Mouse (Mus musculus) MEL (cell line): ENCODE results near the gene Zcchc3. TPM values are rescaled to one million over a fixed set of nuclear protein-coding genes. Genes with fewer than 3 reads are reported as not detected.

ENCODE experiments used
- DNase-seq: peaks from one replicate; pipeline ENCODE4 v3.0.0; 2011; ENCODE audit warnings: low read depth, low spot score
- H3K27ac ChIP-seq: 2 replicates; pipeline ENCODE4 v1.5.1; 2012; ENCODE audit warnings: low read depth, mild to moderate bottlenecking, control low read depth, low read length, moderate library complexity; ENCODE audit not compliant: control insufficient read depth
- H3K27me3 ChIP-seq, 2 experiments: fragments of 150-350 bp in 1 of 2; sonication (generic) in 1 of 2; 2 replicates each; pipeline ENCODE4 v1.6.1; 2012; ENCODE audit warnings: low read length in 2 of 2, mild to moderate bottlenecking in 2 of 2, improper control_type of control experiment in 1 of 2, moderate library complexity in 1 of 2; ENCODE audit not compliant: insufficient read depth in 2 of 2, control insufficient read depth in 1 of 2
- H3K36me3 ChIP-seq, 2 experiments: 2 replicates each; pipeline ENCODE4 v1.6.1; 2012 to 2014; ENCODE audit warnings: low read length in 2 of 2, improper control_type of control experiment in 1 of 2, inconsistent platforms in 1 of 2, mild to moderate bottlenecking in 1 of 2; ENCODE audit not compliant: insufficient read depth in 2 of 2, control insufficient read depth in 1 of 2
- H3K4me1 ChIP-seq, 2 experiments: fragments of 150-350 bp in 1 of 2; sonication (generic) in 1 of 2; 2 replicates each; pipeline ENCODE4 v1.6.1; 2012; ENCODE audit warnings: low read length in 2 of 2, improper control_type of control experiment in 1 of 2, mild to moderate bottlenecking in 1 of 2; ENCODE audit not compliant: insufficient read depth in 2 of 2, control insufficient read depth in 1 of 2
- H3K4me3 ChIP-seq, 2 experiments: fragments of 150-350 bp in 1 of 2; sonication (generic) in 1 of 2; 2 replicates each; pipeline ENCODE4 v1.5.1; 2012; ENCODE audit warnings: low read depth in 2 of 2, low read length in 2 of 2, mild to moderate bottlenecking in 2 of 2, moderate library complexity in 2 of 2, control low read depth in 1 of 2, improper control_type of control experiment in 1 of 2; ENCODE audit not compliant: control insufficient read depth in 1 of 2, insufficient read depth in 1 of 2
- H3K79me2 ChIP-seq: 2 replicates; pipeline ENCODE4 v1.6.1; 2012; ENCODE audit warnings: mild to moderate bottlenecking, low read length, moderate library complexity; ENCODE audit not compliant: control insufficient read depth, poor library complexity, insufficient read depth
- H3K9ac ChIP-seq: 2 replicates; pipeline ENCODE4 v1.6.1; 2012; ENCODE audit warnings: low read depth, mild to moderate bottlenecking, control low read depth, low read length, moderate library complexity; ENCODE audit not compliant: control insufficient read depth, poor library complexity, severe bottlenecking
- H3K9me3 ChIP-seq: fragments of 150-350 bp; sonication (generic); replicated peaks from 2 replicates; pipeline ENCODE4 v1.6.1; 2012; ENCODE audit warnings: mild to moderate bottlenecking, low read length, improper control_type of control experiment, moderate library complexity; ENCODE audit not compliant: insufficient read depth
- CHD1 ChIP-seq: IDR thresholded peaks from 2 replicates; pipeline ENCODE4 v1.6.1; 2012; ENCODE audit warnings: low read depth, mild to moderate bottlenecking, inconsistent platforms, low read length, improper control_type of control experiment
- CHD2 ChIP-seq: IDR thresholded peaks from 2 replicates; pipeline ENCODE4 v1.6.1; 2011; ENCODE audit warnings: low read length, improper control_type of control experiment
- E2F4 ChIP-seq: IDR thresholded peaks from 2 replicates; pipeline ENCODE4 v1.6.1; 2011; ENCODE audit warnings: low read depth, low read length, improper control_type of control experiment, borderline replicate concordance
- EP300 ChIP-seq, 2 experiments: IDR thresholded peaks; 2 replicates each; pipeline ENCODE4 v1.6.1; 2011; ENCODE audit warnings: improper control_type of control experiment in 2 of 2, low read length in 2 of 2, low read depth in 1 of 2, mild to moderate bottlenecking in 1 of 2
- ETS1 ChIP-seq: IDR thresholded peaks from 2 replicates; pipeline ENCODE4 v1.6.1; 2012; ENCODE audit warnings: low read depth, mild to moderate bottlenecking, inconsistent platforms, low read length, improper control_type of control experiment, moderate library complexity
- GABPA ChIP-seq: IDR thresholded peaks from 2 replicates; pipeline ENCODE4 v1.6.1; 2012; ENCODE audit warnings: low read depth, mild to moderate bottlenecking, inconsistent platforms, low read length, improper control_type of control experiment, moderate library complexity
- GATA1 ChIP-seq: IDR thresholded peaks from 2 replicates; pipeline ENCODE4 v1.6.1; 2011; ENCODE audit warnings: low read depth, low read length, improper control_type of control experiment
- HCFC1 ChIP-seq: IDR thresholded peaks from 2 replicates; pipeline ENCODE4 v1.6.1; 2012; ENCODE audit warnings: low read depth, mild to moderate bottlenecking, inconsistent platforms, low read length, improper control_type of control experiment, moderate library complexity
- JUND ChIP-seq: IDR thresholded peaks from 2 replicates; pipeline ENCODE4 v1.6.1; 2011; ENCODE audit warnings: low read depth, mild to moderate bottlenecking, improper control_type of control experiment, low read length
- KAT2A ChIP-seq: conservative IDR thresholded peaks from 2 replicates; pipeline ENCODE4 v1.6.1; 2012; ENCODE audit warnings: low read depth, low read length, improper control_type of control experiment, inconsistent platforms
- MAFK ChIP-seq: IDR thresholded peaks from 2 replicates; pipeline ENCODE4 v1.6.1; 2011; ENCODE audit warnings: low read depth, mild to moderate bottlenecking, low read length, improper control_type of control experiment, borderline replicate concordance
- MAZ ChIP-seq: IDR thresholded peaks from 2 replicates; pipeline ENCODE4 v1.6.1; 2012; ENCODE audit warnings: low read depth, mild to moderate bottlenecking, inconsistent platforms, low read length, improper control_type of control experiment
- MEF2A ChIP-seq: IDR thresholded peaks from 2 replicates; pipeline ENCODE4 v1.6.1; 2014; ENCODE audit warnings: low read depth, mild to moderate bottlenecking, inconsistent platforms, low read length, improper control_type of control experiment; ENCODE audit not compliant: poor library complexity, insufficient replicate concordance, severe bottlenecking; ENCODE audit errors: extremely low read depth
- MXI1 ChIP-seq: IDR thresholded peaks from 2 replicates; pipeline ENCODE4 v1.6.1; 2011; ENCODE audit warnings: mild to moderate bottlenecking, low read depth, low read length, improper control_type of control experiment
- MYB ChIP-seq: IDR thresholded peaks from 2 replicates; pipeline ENCODE4 v1.6.1; 2011; ENCODE audit warnings: mild to moderate bottlenecking, low read depth, low read length, improper control_type of control experiment
- MYC ChIP-seq: IDR thresholded peaks from 2 replicates; pipeline ENCODE4 v1.6.1; 2011; ENCODE audit warnings: low read depth, mild to moderate bottlenecking, low read length, improper control_type of control experiment, moderate library complexity
- NELFE ChIP-seq: IDR thresholded peaks from 2 replicates; pipeline ENCODE4 v1.6.1; 2011; ENCODE audit warnings: low read depth, low read length, improper control_type of control experiment
- POLR2A ChIP-seq, 2 experiments: IDR thresholded peaks; 2 replicates each; pipeline ENCODE4 v1.6.1; 2011 to 2012; ENCODE audit warnings: low read length in 2 of 2, mild to moderate bottlenecking in 2 of 2, control low read depth in 1 of 2, improper control_type of control experiment in 1 of 2, low read depth in 1 of 2, moderate library complexity in 1 of 2; ENCODE audit not compliant: control insufficient read depth in 1 of 2, insufficient read depth in 1 of 2, poor library complexity in 1 of 2
- POLR2AphosphoS2 ChIP-seq: IDR thresholded peaks from 2 replicates; pipeline ENCODE4 v1.6.1; 2011; ENCODE audit warnings: low read length, improper control_type of control experiment
- POLR2AphosphoS5 ChIP-seq: IDR thresholded peaks from 2 replicates; pipeline ENCODE4 v1.6.1; 2012; ENCODE audit warnings: low read depth, borderline replicate concordance, mild to moderate bottlenecking, inconsistent platforms, low read length, moderate library complexity, mixed read lengths
- RAD21 ChIP-seq: IDR thresholded peaks from 2 replicates; pipeline ENCODE4 v1.6.1; 2011; ENCODE audit warnings: mild to moderate bottlenecking, low read depth, low read length, improper control_type of control experiment
- RCOR1 ChIP-seq: IDR thresholded peaks from 2 replicates; pipeline ENCODE4 v1.6.1; 2012; ENCODE audit warnings: low read depth, mild to moderate bottlenecking, inconsistent platforms, low read length, improper control_type of control experiment
- TAL1 ChIP-seq: IDR thresholded peaks from 2 replicates; pipeline ENCODE4 v1.6.1; 2012; ENCODE audit warnings: mild to moderate bottlenecking, inconsistent platforms, low read length, moderate library complexity, mixed read lengths
- TBP ChIP-seq: IDR thresholded peaks from 2 replicates; pipeline ENCODE4 v1.8.0; 2011; ENCODE audit warnings: low read depth, low read length, improper control_type of control experiment
- TCF12 ChIP-seq: IDR thresholded peaks from 2 replicates; pipeline ENCODE4 v1.6.1; 2014; ENCODE audit warnings: low read depth, mild to moderate bottlenecking, inconsistent platforms, low read length, improper control_type of control experiment, moderate library complexity
- UBTF ChIP-seq: IDR thresholded peaks from 2 replicates; pipeline ENCODE4 v1.6.1; 2012; ENCODE audit warnings: low read depth, mild to moderate bottlenecking, inconsistent platforms, low read length, improper control_type of control experiment, moderate library complexity, borderline replicate concordance; ENCODE audit not compliant: insufficient read depth
- USF1 ChIP-seq: IDR thresholded peaks from 2 replicates; pipeline ENCODE4 v1.6.1; 2014; ENCODE audit warnings: low read depth, mild to moderate bottlenecking, inconsistent platforms, low read length, improper control_type of control experiment, moderate library complexity
- USF2 ChIP-seq, 2 experiments: IDR thresholded peaks; 2 replicates each; pipeline ENCODE4 v1.6.1; 2011 to 2012; ENCODE audit warnings: improper control_type of control experiment in 2 of 2, low read length in 2 of 2, borderline replicate concordance in 1 of 2, inconsistent platforms in 1 of 2, low read depth in 1 of 2, mild to moderate bottlenecking in 1 of 2; ENCODE audit not compliant: insufficient read depth in 1 of 2
- ZC3H11A ChIP-seq: IDR thresholded peaks from 2 replicates; pipeline ENCODE4 v1.6.1; 2012; ENCODE audit warnings: low read depth, mild to moderate bottlenecking, inconsistent platforms, low read length, improper control_type of control experiment
- ZKSCAN1 ChIP-seq: IDR thresholded peaks from 2 replicates; pipeline ENCODE4 v1.6.1; 2012; ENCODE audit warnings: low read depth, mild to moderate bottlenecking, inconsistent platforms, low read length, improper control_type of control experiment, moderate library complexity
- ZMIZ1 ChIP-seq: IDR thresholded peaks from 2 replicates; pipeline ENCODE4 v1.6.1; 2012; ENCODE audit warnings: low read depth, mild to moderate bottlenecking, inconsistent platforms, low read length, improper control_type of control experiment, moderate library complexity
- ZNF384 ChIP-seq: IDR thresholded peaks from 2 replicates; pipeline ENCODE4 v1.6.1; 2012; ENCODE audit warnings: low read depth, mild to moderate bottlenecking, inconsistent platforms, low read length, improper control_type of control experiment
- polyA plus RNA-seq, 2 experiments: library from polyadenylated mRNA; stranded (reverse) in 1 of 2; unstranded in 1 of 2; fragments of >175 nt in 1 of 2; fragments of >200 nt in 1 of 2; gene quantifications; 2 replicates each; pipeline versions ENCODE4 v1.2.1 to v1.2.4; 2012; ENCODE audit warnings: low replicate concordance in 2 of 2, low read depth in 1 of 2; ENCODE audit not compliant: insufficient read length in 2 of 2, insufficient read depth in 1 of 2, missing spikeins in 1 of 2
- total RNA-seq: library from RNA; depleted of rRNA; stranded (reverse); fragments of 300-350 nt; gene quantifications from 2 replicates; pipeline ENCODE4 v1.2.3, GENCODE M21; 2012

The Zcchc3 gene
- total and polyA plus RNA-seq, 3 experiments: 5.7 to 12.1 TPM; not detected in 1

- H3K4me3 ChIP-seq: peak overlapping the region; percentile 58 to 66
- peak overlapping the region; percentile 42 for H3K9ac ChIP-seq
- peaks cover 0 to 18% of the 10 kb centered on the region in 2 experiments; a peak in 3 of 4 replicates for H3K4me1 ChIP-seq
- no peak overlapping the region for H3K27ac ChIP-seq
- TF ChIP-seq ETS1: 0 out of 2 replicates have a peak, but pooled peaks have one; percentile 18
- peak; percentile 53 for TF ChIP-seq GATA1
- TF ChIP-seq ZMIZ1: no peak
- TF ChIP-seq POLR2A (IDR thresholded peaks at IDR 0.05; ENCODE audit: control insufficient read depth in 1 of 2, insufficient read depth in 1 of 2, low read depth in 1 of 2, low read length in 2 of 2, poor library complexity in 1 of 2): no peak; a peak in 1 of 4 replicates
- no peak for TF ChIP-seq MXI1
- no peak for TF ChIP-seq E2F4
- no peak for TF ChIP-seq HCFC1
- TF ChIP-seq ZC3H11A: no peak
- TF ChIP-seq RCOR1: no peak
- TF ChIP-seq POLR2AphosphoS5: no peak
- TF ChIP-seq EP300 (IDR thresholded peaks at IDR 0.05; ENCODE audit: low read depth in 1 of 2, low read length in 2 of 2): peak in 1 of 2 experiments; percentile 27; a peak in 1 of 4 replicates
- no peak for TF ChIP-seq RAD21
- TF ChIP-seq GABPA: no peak
- TF ChIP-seq MAFK: no peak
- no peak for TF ChIP-seq ZKSCAN1
- no peak for TF ChIP-seq KAT2A
- no peak for TF ChIP-seq TCF12
- no peak for TF ChIP-seq MEF2A
- no peak for TF ChIP-seq ZNF384
- no peak for TF ChIP-seq TAL1
- no peak for TF ChIP-seq USF2 (IDR thresholded peaks at IDR 0.05; ENCODE audit: borderline replicate concordance in 1 of 2, insufficient read depth in 1 of 2, low read depth in 1 of 2, low read length in 2 of 2)
- TF ChIP-seq MYC: no peak
- TF ChIP-seq CHD1: no peak
- no peak for TF ChIP-seq POLR2AphosphoS2
- no peak for TF ChIP-seq JUND
- no peak for TF ChIP-seq TBP
- no peak for TF ChIP-seq NELFE
- 0 out of 2 replicates have a peak, but pooled peaks have one; percentile 9 for TF ChIP-seq MAZ
- TF ChIP-seq CHD2: no peak
- no peak for TF ChIP-seq UBTF
- TF ChIP-seq USF1: no peak
- TF ChIP-seq MYB: no peak
- H3K9me3 ChIP-seq: no peaks in the 10 kb centered on the region
- peaks cover 14% of the 10 kb centered on the region for H3K79me2 ChIP-seq
- H3K27me3 ChIP-seq: no peaks in the 10 kb centered on the region
- no peak for DNase-seq
- H3K36me3 ChIP-seq: peaks cover 0 to 3% of the 10 kb centered on the region in 2 experiments; a peak in 1 of 4 replicates
These were observed 15.7 kb downstream of the Zcchc3 start for GRCm38 (mm10) chr2:152399122-152399542.
